Mouse (Mus musculus): Measurements from ENCODE around the gene Ddx39. TPM values are rescaled to one million over a fixed set of nuclear protein-coding genes. Genes with fewer than 3 reads are reported as not detected.

Gene Ddx39
- polyA plus RNA-seq, 1 experiment from 2014 or later, result 253 TPM

DNA sequence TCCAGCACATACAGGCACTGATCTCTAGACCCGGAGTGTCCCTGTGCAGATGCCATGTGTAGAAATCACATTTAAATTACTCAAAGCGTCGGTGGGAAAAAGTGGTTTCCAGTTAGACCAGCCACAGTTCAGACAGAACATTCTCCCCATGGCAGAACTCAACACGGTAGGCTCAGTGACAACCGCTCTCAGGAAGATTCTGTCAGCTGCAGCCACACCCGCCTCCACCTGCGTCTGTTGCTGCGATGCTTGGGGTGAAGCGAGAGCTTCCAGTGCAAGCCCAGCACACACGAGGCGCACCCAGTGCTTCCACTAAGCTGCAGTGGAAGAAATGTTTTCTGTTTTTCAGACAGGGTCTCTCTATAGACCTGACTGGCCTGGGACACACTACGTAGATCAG lies 35.1 kb upstream of the Ddx39 start:
- Histone ChIP-seq H3K27ac (ENCODE audit: low read depth, low read length) (no peak overlapping the region), H3K4me2 (no peak overlapping the region), H3K4me1 (ENCODE audit: control insufficient read depth, insufficient read depth, low read length) (no peaks in the 10 kb centered on the region), H3K36me3 (ENCODE audit: control insufficient read depth, insufficient read depth, low read length) (peaks cover 5% of the 10 kb centered on the region; the same call in 1 of the 2 replicates), H3K27me3 (ENCODE audit: control insufficient read depth, insufficient read depth, low read length) (no peaks in the 10 kb centered on the region), H3K4me3 (ENCODE audit: low read depth, low read length) (no peak overlapping the region), H3K9me3 (ENCODE audit: control insufficient read depth, low read length) (no peaks in the 10 kb centered on the region), H3K9ac (ENCODE audit: low read length) (no peak overlapping the region)
- DNase-seq (ENCODE audit: low spot score, missing footprints) (no peak), ATAC-seq (ENCODE audit: low FRiP score) (no peak)
- WGBS, result 92% methylated on average over 12 of the region's 12 CpGs

DNA sequence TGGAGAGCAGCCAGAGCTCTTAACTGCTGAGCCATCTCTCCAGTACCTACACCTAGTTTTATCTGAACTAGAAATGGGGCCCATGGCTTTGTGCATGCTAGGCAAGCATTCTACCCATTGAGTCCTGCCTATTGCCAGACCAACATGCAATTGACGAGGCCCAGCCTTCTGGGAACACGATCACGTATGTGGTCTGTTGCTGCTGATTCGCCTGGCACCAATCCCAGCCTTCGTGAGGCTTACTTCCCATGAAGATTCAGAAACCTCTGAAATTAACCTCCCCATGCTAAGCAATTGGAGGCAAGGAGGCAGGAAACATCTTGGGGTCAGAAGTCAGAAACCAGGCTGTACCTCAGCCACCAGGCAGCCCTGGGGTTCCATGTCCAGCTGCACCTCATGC lies 34.4 kb upstream of the Ddx39 start:
- 90% methylated on average over 5 of the region's 5 CpGs for WGBS
- H3K4me2 ChIP-seq, result no peak overlapping the region
- H3K27ac ChIP-seq (ENCODE audit: low read depth, low read length), result no peak overlapping the region
- no peaks in the 10 kb centered on the region for H3K27me3 ChIP-seq (ENCODE audit: control insufficient read depth, insufficient read depth, low read length)
- no peak for ATAC-seq (ENCODE audit: low FRiP score)
- H3K9me3 ChIP-seq (ENCODE audit: control insufficient read depth, low read length), result no peaks in the 10 kb centered on the region
- no peak overlapping the region for H3K9ac ChIP-seq (ENCODE audit: low read length)
- peaks cover 5% of the 10 kb centered on the region; the same call in 1 of the 2 replicates for H3K36me3 ChIP-seq (ENCODE audit: control insufficient read depth, insufficient read depth, low read length)
- H3K4me3 ChIP-seq (ENCODE audit: low read depth, low read length), result no peak overlapping the region
- DNase-seq (ENCODE audit: low spot score, missing footprints), result no peak
- H3K4me1 ChIP-seq (ENCODE audit: control insufficient read depth, insufficient read depth, low read length), result no peaks in the 10 kb centered on the region

- Histone ChIP-seq H3K9ac (ENCODE audit: low read length) (no peak overlapping the region), H3K36me3 (ENCODE audit: control insufficient read depth, insufficient read depth, low read length) (peaks cover 5% of the 10 kb centered on the region; the same call in 1 of the 2 replicates), H3K4me2 (no peak overlapping the region), H3K27ac (ENCODE audit: low read depth, low read length) (no peak overlapping the region), H3K9me3 (ENCODE audit: control insufficient read depth, low read length) (no peaks in the 10 kb centered on the region), H3K4me3 (ENCODE audit: low read depth, low read length) (no peak overlapping the region), H3K4me1 (ENCODE audit: control insufficient read depth, insufficient read depth, low read length) (no peaks in the 10 kb centered on the region), H3K27me3 (ENCODE audit: control insufficient read depth, insufficient read depth, low read length) (no peaks in the 10 kb centered on the region)
- 44% methylated on average over 6 of the region's 6 CpGs for WGBS
- DNase-seq (ENCODE audit: low spot score, missing footprints) (no peak), ATAC-seq (ENCODE audit: low FRiP score) (no peak)
These were observed 33.9 kb upstream of the Ddx39 start for GRCm38 (mm10) chr8:83681099-83681498.

DNA sequence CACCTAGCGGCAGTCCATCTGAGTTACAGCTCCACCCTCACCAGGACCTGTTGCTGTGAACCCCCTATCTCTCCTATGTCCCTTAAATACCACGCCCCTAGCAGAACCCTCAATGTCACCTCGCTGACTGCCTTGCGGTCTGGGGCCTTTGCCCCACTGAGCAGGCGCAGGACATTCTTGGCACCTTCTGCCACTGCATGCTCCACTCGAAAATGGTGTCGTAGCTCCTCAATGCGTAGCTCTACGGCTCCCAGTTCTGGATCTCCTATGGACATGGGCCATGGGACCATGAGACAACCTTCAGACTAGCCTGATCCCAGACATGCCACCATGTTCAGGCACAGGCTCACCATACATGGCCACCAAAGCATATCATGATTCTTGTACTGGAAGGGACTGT lies 30.5 kb upstream of the Ddx39 start:
- Histone ChIP-seq H3K36me3 (ENCODE audit: control insufficient read depth, insufficient read depth, low read length) (peaks cover 5% of the 10 kb centered on the region), H3K9ac (ENCODE audit: low read length) (no peak overlapping the region), H3K4me2 (no peak overlapping the region), H3K4me3 (ENCODE audit: low read depth, low read length) (no peak overlapping the region), H3K9me3 (ENCODE audit: control insufficient read depth, low read length) (no peaks in the 10 kb centered on the region), H3K27me3 (ENCODE audit: control insufficient read depth, insufficient read depth, low read length) (no peaks in the 10 kb centered on the region), H3K27ac (ENCODE audit: low read depth, low read length) (no peak overlapping the region), H3K4me1 (ENCODE audit: control insufficient read depth, insufficient read depth, low read length) (no peaks in the 10 kb centered on the region)
- WGBS, result 92% methylated on average over 9 of the region's 9 CpGs
- DNase-seq (ENCODE audit: low spot score, missing footprints), result no peak
- ATAC-seq (ENCODE audit: low FRiP score), result no peak

DNA sequence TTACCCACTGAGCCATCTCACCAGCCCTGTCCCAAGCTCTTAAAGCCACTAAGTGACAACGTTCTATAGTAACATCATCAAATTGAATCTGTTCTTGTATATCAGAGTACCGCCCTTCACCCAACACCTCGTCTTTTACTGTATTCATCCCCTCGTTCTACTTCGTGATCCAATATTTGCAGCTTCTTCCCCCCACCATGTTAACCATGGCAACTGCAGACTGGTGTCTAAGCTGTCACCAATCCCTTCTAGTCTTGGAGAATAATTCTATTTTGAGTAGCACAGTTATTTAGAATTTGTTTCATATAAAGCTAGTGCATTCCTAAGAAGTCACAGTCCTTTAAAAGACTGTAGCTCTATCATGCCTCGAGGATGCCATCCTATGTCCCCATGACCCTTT lies 25.7 kb upstream of the Ddx39 start:
- Histone ChIP-seq H3K4me3 (ENCODE audit: low read depth, low read length) (no peak overlapping the region), H3K27me3 (ENCODE audit: control insufficient read depth, insufficient read depth, low read length) (no peaks in the 10 kb centered on the region), H3K27ac (ENCODE audit: low read depth, low read length) (no peak overlapping the region), H3K4me1 (ENCODE audit: control insufficient read depth, insufficient read depth, low read length) (no peaks in the 10 kb centered on the region), H3K9ac (ENCODE audit: low read length) (no peak overlapping the region), H3K4me2 (no peak overlapping the region), H3K36me3 (ENCODE audit: control insufficient read depth, insufficient read depth, low read length) (peaks cover 17% of the 10 kb centered on the region), H3K9me3 (ENCODE audit: control insufficient read depth, low read length) (no peaks in the 10 kb centered on the region)
- DNase-seq (ENCODE audit: low spot score, missing footprints) (no peak), ATAC-seq (ENCODE audit: low FRiP score) (no peak)
- 95% methylated on average over 6 of the region's 6 CpGs for WGBS

- peaks cover 15% of the 10 kb centered on the region; the same call in 1 of the 2 replicates for H3K4me1 ChIP-seq (ENCODE audit: control insufficient read depth, insufficient read depth, low read length)
- H3K4me3 ChIP-seq (ENCODE audit: low read depth, low read length), result no peak overlapping the region
- H3K36me3 ChIP-seq (ENCODE audit: control insufficient read depth, insufficient read depth, low read length), result peaks cover 14% of the 10 kb centered on the region; the same call in 1 of the 2 replicates
- WGBS, result 84% methylated on average over 10 of the region's 10 CpGs
- no peak for DNase-seq (ENCODE audit: low spot score, missing footprints)
- no peak overlapping the region for H3K4me2 ChIP-seq
- H3K9ac ChIP-seq (ENCODE audit: low read length), result no peak overlapping the region
- no peak for ATAC-seq (ENCODE audit: low FRiP score)
- H3K27ac ChIP-seq (ENCODE audit: low read depth, low read length), result no peak overlapping the region
- H3K9me3 ChIP-seq (ENCODE audit: control insufficient read depth, low read length), result no peaks in the 10 kb centered on the region
- no peaks in the 10 kb centered on the region for H3K27me3 ChIP-seq (ENCODE audit: control insufficient read depth, insufficient read depth, low read length)
These were observed 21.3 kb upstream of the Ddx39 start for GRCm38 (mm10) chr8:83693609-83694236.

DNA sequence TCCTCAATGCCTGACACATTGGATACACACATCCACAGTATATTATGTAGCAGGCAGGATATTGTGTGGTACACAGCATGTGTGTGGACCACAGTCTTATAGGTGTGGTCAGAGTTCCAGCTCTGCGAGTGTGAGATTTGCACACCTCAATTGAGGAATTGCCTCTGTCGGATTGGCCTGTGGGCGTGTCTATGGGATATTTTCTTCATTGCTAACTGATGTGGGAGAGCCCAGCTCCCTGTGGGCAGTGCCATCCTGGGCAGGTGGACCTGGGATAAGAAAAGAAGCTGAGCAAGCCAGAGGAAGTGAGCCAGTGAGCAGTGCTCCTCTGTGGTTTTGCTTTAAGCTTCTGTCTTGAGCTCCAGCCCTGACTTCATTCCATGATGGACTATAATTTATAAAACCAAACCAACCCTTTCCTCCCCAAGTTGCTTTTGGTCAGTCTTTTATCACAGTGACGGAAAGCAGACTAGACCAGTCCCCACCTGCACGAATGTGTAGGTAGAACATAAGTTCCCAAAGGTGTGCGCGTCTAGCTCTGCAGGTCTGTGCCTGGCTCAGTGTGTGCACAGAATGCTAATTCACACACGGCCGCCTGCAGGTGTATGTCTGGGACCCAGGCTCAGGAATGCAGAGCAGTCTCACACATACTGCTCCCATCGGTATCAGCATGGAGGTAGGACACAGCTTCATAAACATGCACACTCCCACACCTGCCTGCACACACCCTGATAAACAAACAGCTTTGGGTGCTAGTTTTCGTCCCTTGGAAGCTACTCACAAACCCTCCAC lies 20.4 kb upstream of the Ddx39 start:
- Histone ChIP-seq H3K27ac (ENCODE audit: low read depth, low read length) (no peak overlapping the region), H3K4me2 (no peak overlapping the region), H3K4me3 (ENCODE audit: low read depth, low read length) (no peak overlapping the region), H3K9ac (ENCODE audit: low read length) (no peak overlapping the region), H3K4me1 (ENCODE audit: control insufficient read depth, insufficient read depth, low read length) (peaks cover 18% of the 10 kb centered on the region), H3K27me3 (ENCODE audit: control insufficient read depth, insufficient read depth, low read length) (no peaks in the 10 kb centered on the region), H3K36me3 (ENCODE audit: control insufficient read depth, insufficient read depth, low read length) (peaks cover 14% of the 10 kb centered on the region; the same call in 1 of the 2 replicates), H3K9me3 (ENCODE audit: control insufficient read depth, low read length) (no peaks in the 10 kb centered on the region)
- DNase-seq (ENCODE audit: low spot score, missing footprints) (no peak), ATAC-seq (ENCODE audit: low FRiP score) (no peak)
- 90% methylated on average over 11 of the region's 11 CpGs for WGBS

DNA sequence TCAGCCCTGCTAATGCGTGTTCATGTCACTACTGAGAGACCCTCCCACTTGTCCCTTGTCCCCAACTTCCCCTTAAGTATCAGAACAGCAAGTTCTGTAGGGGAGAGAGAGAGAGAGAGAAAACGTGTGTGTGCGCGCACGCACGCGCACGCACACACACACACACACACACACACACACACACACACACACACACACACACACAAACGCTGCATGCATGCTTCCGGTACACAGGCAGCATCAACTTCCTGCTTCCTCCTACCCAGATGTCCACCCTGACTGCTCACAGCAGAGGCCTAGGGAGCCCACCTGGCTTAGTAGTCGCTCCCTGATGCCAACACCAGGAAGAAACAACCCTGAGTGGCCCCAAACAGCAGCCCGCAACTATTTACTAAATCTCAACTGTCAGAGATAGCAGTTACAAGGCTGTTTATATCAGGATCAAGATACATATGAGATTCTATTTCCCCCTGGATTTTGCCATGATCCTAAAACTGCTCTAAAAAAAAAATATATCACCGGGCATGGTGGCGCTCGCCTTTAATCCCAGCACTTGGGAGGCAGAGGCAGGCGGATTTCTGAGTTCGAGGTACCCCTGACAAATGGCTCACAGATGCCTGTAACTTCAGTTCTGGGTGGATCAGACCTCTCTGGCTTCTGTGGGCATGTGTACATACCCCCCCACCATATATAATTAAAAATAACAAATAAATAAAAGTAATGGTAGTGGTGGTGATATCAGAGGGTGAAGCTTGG lies 19.4 kb upstream of the Ddx39 start:
- no peak overlapping the region for H3K4me2 ChIP-seq
- peaks cover 20% of the 10 kb centered on the region for H3K4me1 ChIP-seq (ENCODE audit: control insufficient read depth, insufficient read depth, low read length)
- ATAC-seq (ENCODE audit: low FRiP score) (no peak), DNase-seq (ENCODE audit: low spot score, missing footprints) (no peak)
- H3K27ac ChIP-seq (ENCODE audit: low read depth, low read length), result no peak overlapping the region
- peaks cover 14% of the 10 kb centered on the region; the same call in 1 of the 2 replicates for H3K36me3 ChIP-seq (ENCODE audit: control insufficient read depth, insufficient read depth, low read length)
- no peaks in the 10 kb centered on the region for H3K9me3 ChIP-seq (ENCODE audit: control insufficient read depth, low read length)
- no peaks in the 10 kb centered on the region for H3K27me3 ChIP-seq (ENCODE audit: control insufficient read depth, insufficient read depth, low read length)
- WGBS, result 92% methylated on average over 16 of the region's 17 CpGs
- no peak overlapping the region for H3K4me3 ChIP-seq (ENCODE audit: low read depth, low read length)
- no peak overlapping the region for H3K9ac ChIP-seq (ENCODE audit: low read length)
